Mouse (Mus musculus): ENCODE measurements around the gene Epb41. TPM values are rescaled to one million over a fixed set of nuclear protein-coding genes. Genes with fewer than 3 reads are reported as not detected.

The Epb41 gene
- polyA plus RNA-seq, 1 experiment from 2014 or later, result 173 TPM

- peak; percentile 68 for DNase-seq (ENCODE audit: low spot score)
- H3K4me3 ChIP-seq, result no peak overlapping the region
- H3K4me1 ChIP-seq (replicated peaks), result peaks cover 86% of the 10 kb centered on the region
- H3K27ac ChIP-seq, result peak overlapping the region; percentile 46; the same call in 1 of the 2 replicates
- no peaks in the 10 kb centered on the region for H3K9me3 ChIP-seq
- 8% methylated on average over 15 of the region's 15 CpGs for WGBS
- peaks cover 100% of the 10 kb centered on the region for H3K27me3 ChIP-seq (ENCODE audit: insufficient read depth, poor library complexity, severe bottlenecking)
- H3K36me3 ChIP-seq, result peaks cover 14% of the 10 kb centered on the region
These were observed 156.2 kb downstream of the Epb41 start for GRCm38 (mm10) chr4:131918711-131919500.

GRCm38 (mm10) chr4:131918026-131918533 lies 157.0 kb downstream of the Epb41 start:
- Histone ChIP-seq H3K27ac (no peak overlapping the region), H3K4me3 (no peak overlapping the region), H3K27me3 (ENCODE audit: insufficient read depth, poor library complexity, severe bottlenecking) (peaks cover 100% of the 10 kb centered on the region), H3K4me1 (replicated peaks) (peaks cover 92% of the 10 kb centered on the region), H3K36me3 (peaks cover 6% of the 10 kb centered on the region), H3K9me3 (no peaks in the 10 kb centered on the region)
- DNase-seq (ENCODE audit: low spot score), result no peak
- WGBS, result 51% methylated on average over 7 of the region's 7 CpGs

GRCm38 (mm10) chr4:131917010-131917555 lies 158.0 kb downstream of the Epb41 start:
- peaks cover 100% of the 10 kb centered on the region for H3K27me3 ChIP-seq (ENCODE audit: insufficient read depth, poor library complexity, severe bottlenecking)
- peaks cover 84% of the 10 kb centered on the region for H3K4me1 ChIP-seq (replicated peaks)
- no peak overlapping the region for H3K4me3 ChIP-seq
- no peak overlapping the region for H3K27ac ChIP-seq
- H3K9me3 ChIP-seq, result no peaks in the 10 kb centered on the region
- H3K36me3 ChIP-seq, result no peaks in the 10 kb centered on the region
- no peak for DNase-seq (ENCODE audit: low spot score)
- WGBS, result 78% methylated on average over 10 of the region's 10 CpGs

- H3K4me3 ChIP-seq, result peak overlapping the region; percentile 49
- no peak overlapping the region for H3K27ac ChIP-seq
- peaks cover 79% of the 10 kb centered on the region for H3K4me1 ChIP-seq (replicated peaks)
- H3K9me3 ChIP-seq, result no peaks in the 10 kb centered on the region
- WGBS, result 4% methylated on average over 15 of the region's 15 CpGs
- H3K36me3 ChIP-seq, result no peaks in the 10 kb centered on the region
- peak; percentile 83 for DNase-seq (ENCODE audit: low spot score)
- H3K27me3 ChIP-seq (ENCODE audit: insufficient read depth, poor library complexity, severe bottlenecking), result peaks cover 100% of the 10 kb centered on the region
These were observed 158.7 kb downstream of the Epb41 start for GRCm38 (mm10) chr4:131916425-131916824.

GRCm38 (mm10) chr4:131915821-131916328 lies 159.2 kb downstream of the Epb41 start:
- peaks cover 79% of the 10 kb centered on the region for H3K4me1 ChIP-seq (replicated peaks)
- WGBS, result 22% methylated on average over 13 of the region's 13 CpGs
- no peaks in the 10 kb centered on the region for H3K36me3 ChIP-seq
- H3K27me3 ChIP-seq (ENCODE audit: insufficient read depth, poor library complexity, severe bottlenecking), result peaks cover 95% of the 10 kb centered on the region
- DNase-seq (ENCODE audit: low spot score), result no peak
- no peaks in the 10 kb centered on the region for H3K9me3 ChIP-seq
- no peak overlapping the region for H3K27ac ChIP-seq
- H3K4me3 ChIP-seq, result peak overlapping the region; percentile 49

GRCm38 (mm10) chr4:131914891-131915469 lies 160.1 kb downstream of the Epb41 start:
- H3K9me3 ChIP-seq, result no peaks in the 10 kb centered on the region
- peaks cover 86% of the 10 kb centered on the region for H3K27me3 ChIP-seq (ENCODE audit: insufficient read depth, poor library complexity, severe bottlenecking)
- peak overlapping the region; percentile 49 for H3K4me3 ChIP-seq
- 2% methylated on average over 31 of the region's 31 CpGs for WGBS
- H3K27ac ChIP-seq, result no peak overlapping the region; the same call in 1 of the 2 replicates
- peak; percentile 50 for DNase-seq (ENCODE audit: low spot score)
- peaks cover 79% of the 10 kb centered on the region for H3K4me1 ChIP-seq (replicated peaks)
- no peaks in the 10 kb centered on the region for H3K36me3 ChIP-seq

GRCm38 (mm10) chr4:131914046-131914643 lies 161.0 kb downstream of the Epb41 start:
- DNase-seq (ENCODE audit: low spot score), result peak; percentile 37
- Histone ChIP-seq H3K9me3 (no peaks in the 10 kb centered on the region), H3K4me1 (replicated peaks) (peaks cover 78% of the 10 kb centered on the region), H3K4me3 (no peak overlapping the region), H3K27me3 (ENCODE audit: insufficient read depth, poor library complexity, severe bottlenecking) (peaks cover 77% of the 10 kb centered on the region), H3K27ac (no peak overlapping the region), H3K36me3 (no peaks in the 10 kb centered on the region)
- 8% methylated on average over 9 of the region's 9 CpGs for WGBS

GRCm38 (mm10) chr4:131913526-131913925 lies 161.6 kb downstream of the Epb41 start:
- H3K9me3 ChIP-seq, result no peaks in the 10 kb centered on the region
- peaks cover 71% of the 10 kb centered on the region for H3K27me3 ChIP-seq (ENCODE audit: insufficient read depth, poor library complexity, severe bottlenecking)
- H3K4me1 ChIP-seq (replicated peaks), result peaks cover 71% of the 10 kb centered on the region
- H3K36me3 ChIP-seq, result no peaks in the 10 kb centered on the region
- 50% methylated on average over 10 of the region's 10 CpGs for WGBS
- no peak overlapping the region for H3K4me3 ChIP-seq
- H3K27ac ChIP-seq, result no peak overlapping the region
- DNase-seq (ENCODE audit: low spot score), result no peak

- peaks cover 55% of the 10 kb centered on the region for H3K4me1 ChIP-seq (replicated peaks)
- 43% methylated on average over 4 of the region's 5 CpGs for WGBS
- no peak overlapping the region for H3K4me3 ChIP-seq
- no peaks in the 10 kb centered on the region for H3K36me3 ChIP-seq
- DNase-seq (ENCODE audit: low spot score), result no peak
- peaks cover 51% of the 10 kb centered on the region for H3K27me3 ChIP-seq (ENCODE audit: insufficient read depth, poor library complexity, severe bottlenecking)
- no peak overlapping the region for H3K27ac ChIP-seq
- no peaks in the 10 kb centered on the region; the same call in 1 of the 2 replicates for H3K9me3 ChIP-seq
These were observed 163.6 kb downstream of the Epb41 start for GRCm38 (mm10) chr4:131911521-131911920.

GRCm38 (mm10) chr4:131910237-131910994 lies 164.7 kb downstream of the Epb41 start:
- DNase-seq (ENCODE audit: low spot score), result peak; percentile 50
- peak overlapping the region; percentile 64 for H3K27ac ChIP-seq
- WGBS, result 17% methylated on average over 20 of the region's 21 CpGs

GRCm38 (mm10) chr4:131907912-131908311 lies 167.2 kb downstream of the Epb41 start:
- no peak for DNase-seq (ENCODE audit: low spot score)
- peaks cover 23% of the 10 kb centered on the region for H3K4me1 ChIP-seq (replicated peaks)
- H3K9me3 ChIP-seq, result no peaks in the 10 kb centered on the region; the same call in 1 of the 2 replicates
- peaks cover 15% of the 10 kb centered on the region for H3K27me3 ChIP-seq (ENCODE audit: insufficient read depth, poor library complexity, severe bottlenecking)
- H3K36me3 ChIP-seq, result peaks cover 34% of the 10 kb centered on the region
- WGBS, result 92% methylated on average over 3 of the region's 3 CpGs
- no peak overlapping the region for H3K27ac ChIP-seq
- H3K4me3 ChIP-seq, result no peak overlapping the region

More at GRCm38 (mm10) chr4:131910237-131910994, 164.7 kb downstream of the Epb41 start:
- H3K9me3 ChIP-seq, result no peaks in the 10 kb centered on the region; the same call in 1 of the 2 replicates
- peaks cover 10% of the 10 kb centered on the region for H3K36me3 ChIP-seq
- H3K4me3 ChIP-seq, result no peak overlapping the region; the same call in 1 of the 2 replicates
- peaks cover 44% of the 10 kb centered on the region for H3K4me1 ChIP-seq (replicated peaks)
- H3K27me3 ChIP-seq (ENCODE audit: insufficient read depth, poor library complexity, severe bottlenecking), result peaks cover 40% of the 10 kb centered on the region

GRCm38 (mm10) chr4:131906423-131906822 lies 168.7 kb downstream of the Epb41 start:
- Histone ChIP-seq H3K27ac (no peak overlapping the region), H3K36me3 (peaks cover 48% of the 10 kb centered on the region), H3K4me1 (replicated peaks) (peaks cover 21% of the 10 kb centered on the region), H3K9me3 (no peaks in the 10 kb centered on the region; the same call in 1 of the 2 replicates), H3K4me3 (no peak overlapping the region), H3K27me3 (ENCODE audit: insufficient read depth, poor library complexity, severe bottlenecking) (peaks cover under 1% of the 10 kb centered on the region; the same call in 1 of the 2 replicates)
- DNase-seq (ENCODE audit: low spot score), result no peak
- 78% methylated on average over 6 of the region's 6 CpGs for WGBS

Measured in hindbrain, embryonic 10.5 days (tissue).